Mouse (Mus musculus) T-helper 1 cell (primary cell): Measurements from ENCODE around the gene 4931400O07Rik.

Experiments used
- in situ Hi-C: fragments of 300-600 bp; cut with MboI, MseI; formaldehyde crosslinking; loops from one replicate; pipeline ENCODE4 v1.15.1; 2025; ENCODE audit warnings: high pct_unique_total_duplicates

4931400O07Rik gene

DNA sequence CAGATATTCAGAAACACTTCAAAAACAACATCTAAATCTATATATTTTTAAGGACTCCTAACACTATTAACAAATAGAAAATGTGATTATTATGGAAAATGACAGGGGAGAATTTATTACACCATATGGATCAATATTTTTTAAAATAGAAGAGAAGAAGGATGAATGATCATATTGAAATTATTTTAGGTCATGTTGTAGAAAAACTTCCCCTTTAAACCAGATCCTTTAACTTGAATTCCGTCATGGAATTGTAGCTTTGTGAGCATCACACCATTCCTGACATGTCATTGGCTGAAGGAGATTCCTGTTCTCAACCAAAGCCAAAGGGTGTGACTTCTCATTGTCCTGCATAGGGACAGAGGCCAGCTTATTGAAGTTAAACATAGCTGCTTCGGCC lies at the start of gene 4931400O07Rik:
4931400O07Rik (plus strand) TSS at position 301 of the 400 bp plus-strand sequence.
- in situ Hi-C loops = no loop called here
